Mouse (Mus musculus): ENCODE measurements at regions not wholly inside any gene's neighbourhood (a gene's known extent, or its start where the extent isn't known, plus 50 kb on each side); places are given as distances from the start of the nearest gene placed in this dataset.

GRCm38 (mm10) chr15:93189266-93189855 lies 85.6 kb downstream of the Gxylt1 start:
- 91% methylated on average over 7 of the region's 7 CpGs for WGBS
- no peak for TF ChIP-seq CTCF (IDR thresholded peaks at IDR 0.05; ENCODE audit: insufficient read depth, low read depth, low read length)
- no peak for TF ChIP-seq POLR2A (IDR thresholded peaks at IDR 0.05; ENCODE audit: insufficient read depth, low read depth, low read length)
- H3K4me1 ChIP-seq (ENCODE audit: control insufficient read depth, insufficient read depth, low read length), result no peaks in the 10 kb centered on the region
- no peak overlapping the region for H3K27ac ChIP-seq (ENCODE audit: insufficient read depth, low read depth, low read length)
- no peak overlapping the region for H3K4me3 ChIP-seq (ENCODE audit: insufficient read depth, low read depth, low read length)

DNA sequence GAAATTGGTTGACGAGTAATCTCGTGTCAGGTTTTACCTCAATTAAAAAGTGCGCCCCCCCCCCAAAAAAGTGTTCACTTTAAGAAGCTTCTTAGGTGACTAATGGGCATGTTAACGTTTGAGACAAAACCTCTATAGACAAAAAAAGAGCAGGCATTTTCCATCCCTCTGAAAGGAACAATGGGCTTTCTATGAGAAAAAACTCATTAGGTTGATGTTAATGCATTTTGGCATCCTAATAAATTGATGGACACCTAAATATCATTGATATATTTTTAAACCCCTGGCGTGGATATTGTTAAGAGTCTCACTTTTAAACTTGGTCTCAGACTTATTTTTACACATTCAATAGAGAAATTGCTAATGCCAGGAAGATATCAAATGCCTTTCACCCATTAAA lies 98.8 kb downstream of the Gxylt1 start:
- Histone ChIP-seq H3K27ac (ENCODE audit: insufficient read depth, low read depth, low read length) (no peak overlapping the region), H3K4me1 (ENCODE audit: control insufficient read depth, insufficient read depth, low read length) (no peaks in the 10 kb centered on the region), H3K4me3 (ENCODE audit: insufficient read depth, low read depth, low read length) (no peak overlapping the region)
- WGBS, result 77% methylated on average over 5 of the region's 5 CpGs
- no peak for TF ChIP-seq CTCF (IDR thresholded peaks at IDR 0.05; ENCODE audit: insufficient read depth, low read depth, low read length)
- no peak for TF ChIP-seq POLR2A (IDR thresholded peaks at IDR 0.05; ENCODE audit: insufficient read depth, low read depth, low read length)

GRCm38 (mm10) chr15:93168784-93169183 lies 106.2 kb downstream of the Gxylt1 start:
- no peaks in the 10 kb centered on the region for H3K4me1 ChIP-seq (ENCODE audit: control insufficient read depth, insufficient read depth, low read length)
- H3K27ac ChIP-seq (ENCODE audit: insufficient read depth, low read depth, low read length), result no peak overlapping the region
- WGBS, result 94% methylated on average over 3 of the region's 3 CpGs
- no peak for TF ChIP-seq CTCF (IDR thresholded peaks at IDR 0.05; ENCODE audit: insufficient read depth, low read depth, low read length)
- TF ChIP-seq POLR2A (IDR thresholded peaks at IDR 0.05; ENCODE audit: insufficient read depth, low read depth, low read length), result no peak
- no peak overlapping the region for H3K4me3 ChIP-seq (ENCODE audit: insufficient read depth, low read depth, low read length)

- WGBS, result 88% methylated on average over 9 of the region's 9 CpGs
Measured at GRCm38 (mm10) chr15:93167451-93167850, 107.5 kb downstream of the Gxylt1 start.

DNA sequence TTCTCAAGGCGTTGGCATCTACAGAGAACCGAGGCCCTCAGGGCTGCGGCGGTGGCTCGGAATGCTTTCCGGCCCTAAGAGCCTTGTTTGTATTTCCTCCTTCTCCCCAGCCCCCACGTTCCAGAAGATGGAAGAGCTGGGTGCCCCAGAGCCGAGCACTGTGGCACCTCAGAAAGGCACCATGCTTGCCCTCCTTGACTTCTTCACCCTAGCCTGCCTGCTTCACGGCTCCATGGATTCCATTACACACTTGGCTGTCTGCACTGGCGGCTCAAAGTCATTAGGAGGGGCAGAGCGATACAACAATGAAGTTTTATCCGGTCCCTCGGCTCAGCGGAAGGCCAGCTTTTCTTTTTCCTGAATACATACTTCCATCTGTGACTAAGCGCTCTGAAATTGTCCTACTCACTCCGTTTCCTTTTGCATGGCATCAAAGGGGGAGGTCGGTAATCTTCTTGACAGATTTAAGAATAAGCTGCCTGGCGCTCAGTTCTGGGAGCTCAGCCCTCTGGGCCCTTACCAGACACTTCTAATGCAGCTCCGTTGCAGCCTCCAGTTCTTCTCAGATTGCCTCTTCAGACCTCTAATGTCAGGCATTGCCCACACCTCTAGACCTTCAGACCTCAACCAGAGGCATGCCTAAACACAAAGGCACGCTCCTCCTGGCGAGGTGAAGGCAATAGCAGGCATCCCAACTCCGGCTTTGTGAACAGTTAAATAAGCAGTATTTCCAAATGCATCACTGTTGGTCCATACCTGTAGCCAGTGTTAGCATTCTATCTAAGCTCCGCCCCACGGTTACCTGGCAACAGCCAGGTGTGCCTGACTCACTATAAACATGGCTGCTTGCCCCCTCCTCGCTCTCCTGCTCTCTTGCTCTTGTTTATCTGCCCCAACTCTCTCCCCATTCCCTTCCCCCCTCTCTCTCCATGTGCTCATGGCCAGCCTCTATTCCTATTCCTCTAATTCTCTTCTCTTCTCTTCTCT lies 112.8 kb downstream of the Gxylt1 start:
- peaks cover 9% of the 10 kb centered on the region for H3K4me1 ChIP-seq (ENCODE audit: control insufficient read depth, insufficient read depth, low read length)
- TF ChIP-seq POLR2A (IDR thresholded peaks at IDR 0.05; ENCODE audit: insufficient read depth, low read depth, low read length) (no peak), CTCF (IDR thresholded peaks at IDR 0.05; ENCODE audit: insufficient read depth, low read depth, low read length) (no peak)
- WGBS, result 47% methylated on average over 25 of the region's 25 CpGs
- no peak overlapping the region for H3K4me3 ChIP-seq (ENCODE audit: insufficient read depth, low read depth, low read length)
- no peak overlapping the region for H3K27ac ChIP-seq (ENCODE audit: insufficient read depth, low read depth, low read length)

More at GRCm38 (mm10) chr15:93167451-93167850, 107.5 kb downstream of the Gxylt1 start:
- no peak for TF ChIP-seq CTCF (IDR thresholded peaks at IDR 0.05; ENCODE audit: insufficient read depth, low read depth, low read length)
- TF ChIP-seq POLR2A (IDR thresholded peaks at IDR 0.05; ENCODE audit: insufficient read depth, low read depth, low read length), result no peak
- H3K27ac ChIP-seq (ENCODE audit: insufficient read depth, low read depth, low read length), result no peak overlapping the region
- peaks cover 2% of the 10 kb centered on the region for H3K4me1 ChIP-seq (ENCODE audit: control insufficient read depth, insufficient read depth, low read length)
- H3K4me3 ChIP-seq (ENCODE audit: insufficient read depth, low read depth, low read length), result no peak overlapping the region

DNA sequence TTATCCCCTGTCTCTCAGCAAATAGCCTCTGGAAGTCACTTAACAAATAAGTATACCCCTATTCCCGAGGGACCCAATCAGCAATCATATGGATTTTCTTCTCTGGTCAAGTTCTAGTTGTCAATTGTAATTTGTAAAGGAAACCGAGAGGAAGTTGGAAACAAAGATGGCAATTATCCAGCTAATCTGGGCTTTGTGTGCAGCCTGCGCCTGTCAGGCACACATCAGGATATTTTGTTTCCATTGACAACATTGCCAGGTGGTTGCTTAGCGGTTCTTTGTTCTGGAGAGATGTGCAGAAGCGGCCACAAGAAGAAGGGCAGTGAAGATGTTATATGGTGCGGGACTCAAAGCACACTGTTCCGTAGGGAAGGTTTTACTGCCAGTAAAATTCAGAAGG lies 113.7 kb downstream of the Gxylt1 start:
- Histone ChIP-seq H3K4me3 (ENCODE audit: insufficient read depth, low read depth, low read length) (no peak overlapping the region), H3K4me1 (ENCODE audit: control insufficient read depth, insufficient read depth, low read length) (peaks cover 9% of the 10 kb centered on the region), H3K27ac (ENCODE audit: insufficient read depth, low read depth, low read length) (no peak overlapping the region)
- no peak for TF ChIP-seq POLR2A (IDR thresholded peaks at IDR 0.05; ENCODE audit: insufficient read depth, low read depth, low read length)
- no peak for TF ChIP-seq CTCF (IDR thresholded peaks at IDR 0.05; ENCODE audit: insufficient read depth, low read depth, low read length)
- WGBS, result 74% methylated on average over 7 of the region's 7 CpGs

DNA sequence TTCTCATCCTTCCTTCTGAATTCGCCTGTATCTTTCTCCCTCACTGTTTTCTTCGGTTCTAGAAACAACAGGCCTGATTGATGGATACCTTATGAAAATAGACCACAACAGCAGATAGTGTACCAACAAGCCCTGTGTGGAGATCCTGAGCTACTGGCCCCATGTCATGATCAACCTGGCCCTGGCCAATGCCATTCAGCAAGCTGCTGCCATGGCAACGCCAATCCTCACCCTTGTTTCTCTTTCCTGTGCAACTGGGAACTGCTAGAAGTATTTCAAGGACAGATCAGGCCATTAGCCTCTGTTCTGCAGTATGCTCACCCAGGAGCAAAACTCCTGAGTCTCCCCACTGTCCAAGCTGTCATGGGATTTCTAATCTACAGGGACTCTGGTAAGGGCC lies 119.2 kb downstream of the Gxylt1 start:
- no peak for TF ChIP-seq POLR2A (IDR thresholded peaks at IDR 0.05; ENCODE audit: insufficient read depth, low read depth, low read length)
- TF ChIP-seq CTCF (IDR thresholded peaks at IDR 0.05; ENCODE audit: insufficient read depth, low read depth, low read length), result no peak
- 83% methylated on average over 3 of the region's 3 CpGs for WGBS
- H3K4me3 ChIP-seq (ENCODE audit: insufficient read depth, low read depth, low read length), result no peak overlapping the region
- H3K27ac ChIP-seq (ENCODE audit: insufficient read depth, low read depth, low read length), result no peak overlapping the region
- no peaks in the 10 kb centered on the region for H3K4me1 ChIP-seq (ENCODE audit: control insufficient read depth, insufficient read depth, low read length)

DNA sequence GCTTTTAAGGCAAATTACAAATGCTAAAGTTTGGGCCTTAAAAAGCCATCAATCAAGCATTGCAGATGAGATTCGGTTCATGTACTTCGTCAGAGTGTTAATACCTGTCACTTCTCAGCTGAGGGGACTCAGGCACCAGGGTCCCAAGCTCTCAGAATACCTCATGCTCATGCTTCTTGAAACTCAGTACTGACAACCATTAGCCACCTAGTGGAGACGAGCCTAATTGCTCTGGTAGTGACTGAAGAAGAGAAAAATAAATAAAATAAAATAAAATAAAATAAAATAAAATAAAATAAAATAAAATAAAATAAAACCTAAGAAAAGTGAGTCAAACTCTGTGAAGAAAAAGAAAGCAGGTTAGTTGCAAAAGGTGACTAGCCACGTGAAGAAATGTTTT lies 121.0 kb downstream of the Gxylt1 start:
- no peak overlapping the region for H3K4me3 ChIP-seq (ENCODE audit: insufficient read depth, low read depth, low read length)
- H3K4me1 ChIP-seq (ENCODE audit: control insufficient read depth, insufficient read depth, low read length), result no peaks in the 10 kb centered on the region
- TF ChIP-seq CTCF (IDR thresholded peaks at IDR 0.05; ENCODE audit: insufficient read depth, low read depth, low read length), result no peak
- no peak for TF ChIP-seq POLR2A (IDR thresholded peaks at IDR 0.05; ENCODE audit: insufficient read depth, low read depth, low read length)
- WGBS, result 78% methylated on average over 4 of the region's 4 CpGs
- H3K27ac ChIP-seq (ENCODE audit: insufficient read depth, low read depth, low read length), result no peak overlapping the region

DNA sequence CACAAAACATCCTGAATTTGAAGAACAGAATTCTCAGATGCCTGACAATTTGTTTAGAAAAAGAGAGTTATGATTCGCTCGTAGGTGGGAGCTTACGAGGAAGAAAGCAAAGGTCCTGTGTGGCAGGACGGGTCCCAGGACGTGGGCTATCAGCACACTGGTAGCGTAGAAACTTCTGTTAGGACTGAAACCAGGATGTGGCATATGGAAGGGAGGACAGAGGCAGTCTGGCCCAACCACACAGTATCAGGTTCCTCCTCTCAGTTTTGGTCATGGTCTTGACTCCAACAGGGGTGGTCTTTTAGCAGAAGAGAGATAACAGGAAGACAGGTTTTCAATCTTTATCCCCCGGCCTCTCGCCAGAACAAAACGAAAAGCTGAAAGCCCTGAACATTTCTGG lies 130.1 kb downstream of the Gxylt1 start:
- no peak overlapping the region for H3K4me3 ChIP-seq (ENCODE audit: insufficient read depth, low read depth, low read length)
- TF ChIP-seq POLR2A (IDR thresholded peaks at IDR 0.05; ENCODE audit: insufficient read depth, low read depth, low read length) (no peak), CTCF (IDR thresholded peaks at IDR 0.05; ENCODE audit: insufficient read depth, low read depth, low read length) (no peak)
- H3K27ac ChIP-seq (ENCODE audit: insufficient read depth, low read depth, low read length), result no peak overlapping the region
- H3K4me1 ChIP-seq (ENCODE audit: control insufficient read depth, insufficient read depth, low read length), result 0 out of 2 replicates have a peak, but pooled peaks cover 2% of the 10 kb centered on the region
- WGBS, result 96% methylated on average over 9 of the region's 9 CpGs

All from olfactory bulb, adult 2 months (tissue).